Mouse (Mus musculus) liver, embryonic 14.5 days (tissue): Measurements from ENCODE around the gene Chrnb1.

Source experiments
- CTCF ChIP-seq: IDR thresholded peaks from 2 replicates; pipeline ENCODE4 v1.5.1; 2016; ENCODE audit warnings: antibody characterized with exemption, low read depth, control low read depth
- EP300 ChIP-seq: IDR thresholded peaks from 2 replicates; pipeline ENCODE4 v1.6.1; 2016; ENCODE audit warnings: antibody characterized with exemption, low read depth

- TF ChIP-seq CTCF, result no peak
- no peak for TF ChIP-seq EP300
These were observed 5.7 kb upstream of the Chrnb1 start, which contains the start of gene Fgf11 for GRCm38 (mm10) chr11:69801379-69801977.
